Mouse (Mus musculus): ENCODE data around the gene Pygm. TPM values are rescaled to one million over a fixed set of nuclear protein-coding genes. Genes with fewer than 3 reads are reported as not detected.

The Pygm gene
- polyA plus RNA-seq (2014; fragmentation: Nextera tagmentation; extraction: Ambion mirVana): 1.6 and 2.1 TPM in 2 replicates

GRCm38 (mm10) chr19:6384128-6384527 is at the start of gene Pygm:
Gene Pygm (plus strand): TSS chr19:6384399.
- Histone ChIP-seq H3K9me3 (ENCODE audit: control insufficient read depth, low read length) (no peaks in the 10 kb centered on the region), H3K27me3 (ENCODE audit: control insufficient read depth, insufficient read depth, low read length) (no peaks in the 10 kb centered on the region), H3K27ac (ENCODE audit: low read depth, low read length) (no peak within 1 kb of the TSS), H3K9ac (ENCODE audit: low read depth, low read length) (no peak within 1 kb of the TSS), H3K4me3 (ENCODE audit: low read depth, low read length) (no peak within 1 kb of the TSS), H3K4me2 (replicated peaks; ENCODE audit: low read depth, low read length) (no peak within 1 kb of the TSS), H3K4me1 (replicated peaks; ENCODE audit: control insufficient read depth, insufficient read depth, low read length) (peaks cover 2% of the 10 kb centered on the region), H3K36me3 (ENCODE audit: control insufficient read depth, insufficient read depth, low read length) (no peaks in the 10 kb centered on the region)
- no peak for ATAC-seq (ENCODE audit: low FRiP score)
- DNase-seq (ENCODE audit: low spot score): no peak
- 18% methylated on average over 7 of the region's 7 CpGs for WGBS

- no peaks in the 10 kb centered on the region for H3K27me3 ChIP-seq (ENCODE audit: control insufficient read depth, insufficient read depth, low read length)
- peaks cover 4% of the 10 kb centered on the region; the same call in 1 of the 2 replicates for H3K36me3 ChIP-seq (ENCODE audit: control insufficient read depth, insufficient read depth, low read length)
- DNase-seq (ENCODE audit: low spot score) (peak; percentile 96), ATAC-seq (ENCODE audit: low FRiP score) (peak; percentile 93)
- H3K27ac ChIP-seq (ENCODE audit: low read depth, low read length): peak within 1 kb of the TSS; percentile 60; the same call in 1 of the 2 replicates
- H3K4me3 ChIP-seq (ENCODE audit: low read depth, low read length): peak within 1 kb of the TSS; percentile 88
- WGBS: 0% methylated on average over 43 of the region's 43 CpGs
- no peaks in the 10 kb centered on the region for H3K9me3 ChIP-seq (ENCODE audit: control insufficient read depth, low read length)
- peak within 1 kb of the TSS; percentile 91 for H3K9ac ChIP-seq (ENCODE audit: low read depth, low read length)
- H3K4me2 ChIP-seq (replicated peaks; ENCODE audit: low read depth, low read length): peak within 1 kb of the TSS; percentile 96
- H3K4me1 ChIP-seq (replicated peaks; ENCODE audit: control insufficient read depth, insufficient read depth, low read length): peaks cover 12% of the 10 kb centered on the region
Measured at GRCm38 (mm10) chr19:6334673-6335457, 49.3 kb upstream of the Pygm start, which contains the start of gene Men1. Gene Men1 (plus strand): TSS chr19:6334979.

- H3K27me3 ChIP-seq (ENCODE audit: control insufficient read depth, insufficient read depth, low read length): no peaks in the 10 kb centered on the region
- peak overlapping the region; percentile 88 for H3K4me3 ChIP-seq (ENCODE audit: low read depth, low read length)
- H3K36me3 ChIP-seq (ENCODE audit: control insufficient read depth, insufficient read depth, low read length): peaks cover 8% of the 10 kb centered on the region; the same call in 1 of the 2 replicates
- DNase-seq (ENCODE audit: low spot score) (no peak), ATAC-seq (ENCODE audit: low FRiP score) (no peak)
- WGBS: under 1% methylated on average over 24 of the region's 25 CpGs
- H3K4me2 ChIP-seq (replicated peaks; ENCODE audit: low read depth, low read length): peak overlapping the region; percentile 96
- H3K9ac ChIP-seq (ENCODE audit: low read depth, low read length): peak overlapping the region; percentile 91
- H3K4me1 ChIP-seq (replicated peaks; ENCODE audit: control insufficient read depth, insufficient read depth, low read length): peaks cover 12% of the 10 kb centered on the region
- H3K27ac ChIP-seq (ENCODE audit: low read depth, low read length): no peak overlapping the region
- no peaks in the 10 kb centered on the region for H3K9me3 ChIP-seq (ENCODE audit: control insufficient read depth, low read length)
Measured at GRCm38 (mm10) chr19:6335458-6335827, 48.8 kb upstream of the Pygm start.

- Histone ChIP-seq H3K9ac (ENCODE audit: low read depth, low read length) (peak overlapping the region; percentile 5; the same call in 1 of the 2 replicates), H3K27ac (ENCODE audit: low read depth, low read length) (no peak overlapping the region)
- DNase-seq (ENCODE audit: low spot score): no peak
Measured at GRCm38 (mm10) chr19:6336920-6337319, 47.3 kb upstream of the Pygm start.

GRCm38 (mm10) chr19:6338171-6338570 is 46.0 kb upstream of the Pygm start:
- Histone ChIP-seq H3K9ac (ENCODE audit: low read depth, low read length) (no peak overlapping the region), H3K4me3 (ENCODE audit: low read depth, low read length) (no peak overlapping the region), H3K9me3 (ENCODE audit: control insufficient read depth, low read length) (no peaks in the 10 kb centered on the region), H3K27me3 (ENCODE audit: control insufficient read depth, insufficient read depth, low read length) (no peaks in the 10 kb centered on the region), H3K4me1 (replicated peaks; ENCODE audit: control insufficient read depth, insufficient read depth, low read length) (peaks cover 14% of the 10 kb centered on the region), H3K27ac (ENCODE audit: low read depth, low read length) (no peak overlapping the region), H3K4me2 (replicated peaks; ENCODE audit: low read depth, low read length) (no peak overlapping the region), H3K36me3 (ENCODE audit: control insufficient read depth, insufficient read depth, low read length) (peaks cover 8% of the 10 kb centered on the region; the same call in 1 of the 2 replicates)
- WGBS: 98% methylated on average over 7 of the region's 7 CpGs
- ATAC-seq (ENCODE audit: low FRiP score) (no peak), DNase-seq (ENCODE audit: low spot score) (no peak)

More at GRCm38 (mm10) chr19:6336920-6337319, 47.3 kb upstream of the Pygm start:
- peak overlapping the region; percentile 88; the same call in 1 of the 2 replicates for H3K4me3 ChIP-seq (ENCODE audit: low read depth, low read length)
- H3K27me3 ChIP-seq (ENCODE audit: control insufficient read depth, insufficient read depth, low read length): no peaks in the 10 kb centered on the region
- peaks cover 14% of the 10 kb centered on the region for H3K4me1 ChIP-seq (replicated peaks; ENCODE audit: control insufficient read depth, insufficient read depth, low read length)
- peak overlapping the region; percentile 96 for H3K4me2 ChIP-seq (replicated peaks; ENCODE audit: low read depth, low read length)
- H3K9me3 ChIP-seq (ENCODE audit: control insufficient read depth, low read length): no peaks in the 10 kb centered on the region
- no peak for ATAC-seq (ENCODE audit: low FRiP score)
- 96% methylated on average over 10 of the region's 10 CpGs for WGBS
- peaks cover 8% of the 10 kb centered on the region; the same call in 1 of the 2 replicates for H3K36me3 ChIP-seq (ENCODE audit: control insufficient read depth, insufficient read depth, low read length)

- Histone ChIP-seq H3K9ac (ENCODE audit: low read depth, low read length) (no peak overlapping the region), H3K4me1 (replicated peaks; ENCODE audit: control insufficient read depth, insufficient read depth, low read length) (peaks cover 14% of the 10 kb centered on the region), H3K4me3 (ENCODE audit: low read depth, low read length) (no peak overlapping the region), H3K27ac (ENCODE audit: low read depth, low read length) (no peak overlapping the region), H3K27me3 (ENCODE audit: control insufficient read depth, insufficient read depth, low read length) (no peaks in the 10 kb centered on the region), H3K36me3 (ENCODE audit: control insufficient read depth, insufficient read depth, low read length) (peaks cover 8% of the 10 kb centered on the region; the same call in 1 of the 2 replicates), H3K4me2 (replicated peaks; ENCODE audit: low read depth, low read length) (no peak overlapping the region), H3K9me3 (ENCODE audit: control insufficient read depth, low read length) (no peaks in the 10 kb centered on the region)
- 96% methylated on average over 11 of the region's 11 CpGs for WGBS
- no peak for ATAC-seq (ENCODE audit: low FRiP score)
- no peak for DNase-seq (ENCODE audit: low spot score)
Measured at GRCm38 (mm10) chr19:6338716-6339115, 45.5 kb upstream of the Pygm start.

GRCm38 (mm10) chr19:6339191-6339590 is 45.0 kb upstream of the Pygm start:
- Histone ChIP-seq H3K36me3 (ENCODE audit: control insufficient read depth, insufficient read depth, low read length) (peaks cover 8% of the 10 kb centered on the region; the same call in 1 of the 2 replicates), H3K4me1 (replicated peaks; ENCODE audit: control insufficient read depth, insufficient read depth, low read length) (peaks cover 14% of the 10 kb centered on the region), H3K27ac (ENCODE audit: low read depth, low read length) (no peak overlapping the region), H3K27me3 (ENCODE audit: control insufficient read depth, insufficient read depth, low read length) (no peaks in the 10 kb centered on the region), H3K9ac (ENCODE audit: low read depth, low read length) (no peak overlapping the region), H3K4me3 (ENCODE audit: low read depth, low read length) (no peak overlapping the region), H3K9me3 (ENCODE audit: control insufficient read depth, low read length) (no peaks in the 10 kb centered on the region), H3K4me2 (replicated peaks; ENCODE audit: low read depth, low read length) (no peak overlapping the region)
- WGBS: 92% methylated on average over 6 of the region's 6 CpGs
- ATAC-seq (ENCODE audit: low FRiP score) (no peak), DNase-seq (ENCODE audit: low spot score) (no peak)

GRCm38 (mm10) chr19:6339890-6340504 is 44.2 kb upstream of the Pygm start:
- Histone ChIP-seq H3K9ac (ENCODE audit: low read depth, low read length) (no peak overlapping the region), H3K4me1 (replicated peaks; ENCODE audit: control insufficient read depth, insufficient read depth, low read length) (peaks cover 12% of the 10 kb centered on the region), H3K4me2 (replicated peaks; ENCODE audit: low read depth, low read length) (no peak overlapping the region), H3K4me3 (ENCODE audit: low read depth, low read length) (no peak overlapping the region), H3K36me3 (ENCODE audit: control insufficient read depth, insufficient read depth, low read length) (peaks cover 8% of the 10 kb centered on the region; the same call in 1 of the 2 replicates), H3K27ac (ENCODE audit: low read depth, low read length) (no peak overlapping the region), H3K9me3 (ENCODE audit: control insufficient read depth, low read length) (no peaks in the 10 kb centered on the region), H3K27me3 (ENCODE audit: control insufficient read depth, insufficient read depth, low read length) (no peaks in the 10 kb centered on the region)
- WGBS: 72% methylated on average over 15 of the region's 15 CpGs
- ATAC-seq (ENCODE audit: low FRiP score): no peak
- no peak for DNase-seq (ENCODE audit: low spot score)
